Mouse (Mus musculus) lung, embryonic 16.5 days (tissue): ENCODE data around the gene Fxr1. TPM values are rescaled to one million over a fixed set of nuclear protein-coding genes. Genes with fewer than 3 reads are reported as not detected.

Source experiments
- ATAC-seq: fragments of 200-750 bp; cut with Nextera tagmentation; 2 replicates; pipeline ENCODE4 v1.8.0; 2017; ENCODE audit warnings: low read depth, mild to moderate bottlenecking, moderate library complexity
- H3K27ac ChIP-seq: fragments of 300-500 bp; sonication (generic); 2 replicates; pipeline ENCODE4 v1.5.1; 2014; ENCODE audit warnings: mild to moderate bottlenecking, control low read depth, low read length
- H3K27me3 ChIP-seq: fragments of 300-500 bp; sonication (generic); 2 replicates; pipeline ENCODE4 v1.6.1; 2014; ENCODE audit warnings: low read depth, low read length, mixed read lengths; ENCODE audit not compliant: control insufficient read depth, insufficient read depth
- H3K36me3 ChIP-seq: fragments of 300-500 bp; sonication (generic); 2 replicates; pipeline ENCODE4 v1.6.1; 2014; ENCODE audit warnings: low read length; ENCODE audit not compliant: control insufficient read depth, insufficient read depth
- H3K4me1 ChIP-seq: fragments of 300-500 bp; sonication (generic); replicated peaks from 2 replicates; pipeline ENCODE4 v1.6.1; 2014; ENCODE audit warnings: low read length, mixed read lengths; ENCODE audit not compliant: control insufficient read depth, insufficient read depth
- H3K4me2 ChIP-seq: fragments of 300-500 bp; sonication (generic); 2 replicates; pipeline ENCODE4 v1.6.1; 2014; ENCODE audit warnings: low read depth, low read length, control low read depth
- H3K4me3 ChIP-seq: fragments of 300-500 bp; sonication (generic); 2 replicates; pipeline ENCODE4 v1.5.1; 2014; ENCODE audit warnings: mild to moderate bottlenecking, low read length, control low read depth
- H3K9ac ChIP-seq: fragments of 300-500 bp; sonication (generic); 2 replicates; pipeline ENCODE4 v1.6.1; 2014; ENCODE audit warnings: low read length, control low read depth
- H3K9me3 ChIP-seq: fragments of 300-500 bp; sonication (generic); 2 replicates; pipeline ENCODE4 v1.6.1; 2016; ENCODE audit warnings: low read length; ENCODE audit not compliant: control insufficient read depth
- WGBS: fragments of 180-500 bp; shearing (Covaris S2); extraction: QIAGEN DNeasy Blood & Tissue Kit; methylation state at CpG from one replicate; pipeline ENCODE4 v1.1.7; 2014; 5-methylcytosine and 5-hydroxymethylcytosine counted together
- polyA plus RNA-seq: library from polyadenylated mRNA; unstranded; fragments of >200 nt; fragmentation: Nextera tagmentation; extraction: Ambion mirVana; gene quantifications from 2 replicates; pipeline ENCODE4 v1.2.1, GENCODE M21; 2015

The Fxr1 gene
- polyA plus RNA-seq, 1 experiment from 2014 or later: 48.2 TPM

- Histone ChIP-seq H3K27ac (no peak overlapping the region), H3K4me2 (no peak overlapping the region), H3K9me3 (no peaks in the 10 kb centered on the region), H3K27me3 (no peaks in the 10 kb centered on the region), H3K4me1 (no peaks in the 10 kb centered on the region), H3K36me3 (no peaks in the 10 kb centered on the region), H3K9ac (no peak overlapping the region), H3K4me3 (no peak overlapping the region)
- no peak for ATAC-seq
- 44% methylated on average over 3 of the region's 3 CpGs for WGBS
Observed at GRCm38 (mm10) chr3:34003860-34004259, 15.9 kb upstream of the Fxr1 start.

GRCm38 (mm10) chr3:34006301-34006700, 13.4 kb upstream of the Fxr1 start:
- H3K9me3 ChIP-seq: no peaks in the 10 kb centered on the region
- 35% methylated on average over 2 of the region's 2 CpGs for WGBS
- no peak overlapping the region for H3K27ac ChIP-seq
- H3K27me3 ChIP-seq: no peaks in the 10 kb centered on the region
- no peaks in the 10 kb centered on the region for H3K4me1 ChIP-seq
- ATAC-seq: no peak
- no peak overlapping the region for H3K4me2 ChIP-seq
- no peak overlapping the region for H3K4me3 ChIP-seq
- H3K9ac ChIP-seq: no peak overlapping the region
- H3K36me3 ChIP-seq: no peaks in the 10 kb centered on the region

- Histone ChIP-seq H3K4me3 (no peak overlapping the region), H3K9ac (no peak overlapping the region), H3K27me3 (no peaks in the 10 kb centered on the region), H3K4me2 (no peak overlapping the region), H3K36me3 (no peaks in the 10 kb centered on the region), H3K27ac (no peak overlapping the region), H3K9me3 (no peaks in the 10 kb centered on the region), H3K4me1 (no peaks in the 10 kb centered on the region)
- 54% methylated on average over 3 of the region's 3 CpGs for WGBS
- ATAC-seq: no peak
Observed at GRCm38 (mm10) chr3:34006824-34007223, 12.9 kb upstream of the Fxr1 start.

- no peak overlapping the region for H3K4me2 ChIP-seq
- H3K4me3 ChIP-seq: no peak overlapping the region
- H3K27ac ChIP-seq: no peak overlapping the region
- no peak for ATAC-seq
- no peaks in the 10 kb centered on the region for H3K9me3 ChIP-seq
- H3K27me3 ChIP-seq: no peaks in the 10 kb centered on the region
- H3K9ac ChIP-seq: no peak overlapping the region
- 63% methylated on average over 4 of the region's 4 CpGs for WGBS
- H3K36me3 ChIP-seq: no peaks in the 10 kb centered on the region
- no peaks in the 10 kb centered on the region for H3K4me1 ChIP-seq
Observed at GRCm38 (mm10) chr3:34007611-34008010, 12.1 kb upstream of the Fxr1 start.

- Histone ChIP-seq H3K9ac (no peak overlapping the region), H3K36me3 (no peaks in the 10 kb centered on the region), H3K4me1 (no peaks in the 10 kb centered on the region), H3K27me3 (no peaks in the 10 kb centered on the region), H3K27ac (no peak overlapping the region), H3K4me2 (no peak overlapping the region), H3K9me3 (no peaks in the 10 kb centered on the region), H3K4me3 (no peak overlapping the region)
- WGBS: 58% methylated on average over 6 of the region's 6 CpGs
- ATAC-seq: no peak
Observed at GRCm38 (mm10) chr3:34008191-34008590, 11.6 kb upstream of the Fxr1 start.

- peak overlapping the region; percentile 80 for H3K27ac ChIP-seq
- peak overlapping the region; percentile 93 for H3K9ac ChIP-seq
- H3K4me2 ChIP-seq: peak overlapping the region; percentile 75
- H3K4me1 ChIP-seq: peaks cover 5% of the 10 kb centered on the region
- H3K36me3 ChIP-seq: no peaks in the 10 kb centered on the region
- H3K27me3 ChIP-seq: no peaks in the 10 kb centered on the region
- peak; percentile 53 for ATAC-seq
- peak overlapping the region; percentile 97 for H3K4me3 ChIP-seq
- WGBS: under 1% methylated on average over 43 of the region's 70 CpGs
- no peaks in the 10 kb centered on the region for H3K9me3 ChIP-seq
Observed at GRCm38 (mm10) chr3:34020382-34021258, 877 bp downstream of the Fxr1 start.

GRCm38 (mm10) chr3:34021259-34021828, 1.6 kb downstream of the Fxr1 start:
- H3K36me3 ChIP-seq: no peaks in the 10 kb centered on the region
- WGBS: 57% methylated on average over 4 of the region's 4 CpGs
- H3K4me3 ChIP-seq: peak overlapping the region; percentile 97
- ATAC-seq: no peak
- no peak overlapping the region for H3K27ac ChIP-seq
- peaks cover 5% of the 10 kb centered on the region for H3K4me1 ChIP-seq
- no peaks in the 10 kb centered on the region for H3K9me3 ChIP-seq
- H3K9ac ChIP-seq: no peak overlapping the region
- H3K4me2 ChIP-seq: peak overlapping the region; percentile 75
- H3K27me3 ChIP-seq: no peaks in the 10 kb centered on the region

GRCm38 (mm10) chr3:34028935-34029334, 9.2 kb downstream of the Fxr1 start:
- Histone ChIP-seq H3K4me3 (no peak overlapping the region), H3K27ac (no peak overlapping the region), H3K36me3 (no peaks in the 10 kb centered on the region), H3K4me2 (no peak overlapping the region), H3K4me1 (no peaks in the 10 kb centered on the region), H3K9me3 (no peaks in the 10 kb centered on the region), H3K9ac (no peak overlapping the region), H3K27me3 (no peaks in the 10 kb centered on the region)
- ATAC-seq: no peak

GRCm38 (mm10) chr3:34030601-34031000, 10.9 kb downstream of the Fxr1 start:
- no peak overlapping the region for H3K27ac ChIP-seq
- H3K9me3 ChIP-seq: no peaks in the 10 kb centered on the region
- no peaks in the 10 kb centered on the region for H3K36me3 ChIP-seq
- H3K4me2 ChIP-seq: no peak overlapping the region
- no peak overlapping the region for H3K4me3 ChIP-seq
- H3K9ac ChIP-seq: no peak overlapping the region
- ATAC-seq: no peak
- H3K27me3 ChIP-seq: no peaks in the 10 kb centered on the region
- 73% methylated on average over 3 of the region's 3 CpGs for WGBS
- H3K4me1 ChIP-seq: no peaks in the 10 kb centered on the region
